In the genomic region with DNA sequence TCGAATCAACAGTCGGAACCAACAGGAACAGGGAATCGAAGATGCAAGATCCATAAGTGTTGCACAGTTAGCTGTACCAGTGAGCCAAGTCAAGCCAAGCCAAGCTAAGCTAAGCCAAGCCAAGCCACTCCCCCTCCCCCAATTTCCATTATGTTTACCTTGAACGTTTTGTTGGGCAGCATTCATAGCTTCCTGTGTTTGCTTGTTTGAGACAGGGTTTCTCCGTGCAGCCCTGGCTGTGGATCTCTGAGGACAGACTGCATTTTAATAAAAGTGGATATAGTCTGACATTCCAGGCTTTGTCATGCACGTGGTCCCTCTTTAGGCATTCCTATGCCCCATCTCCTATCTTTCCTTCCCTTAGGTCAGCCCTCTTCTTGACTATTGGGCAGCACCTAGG, we compare ENCODE assay signal across 8 mouse cellular contexts. TPM values are rescaled to one million over a fixed set of nuclear protein-coding genes. Genes with fewer than 3 reads are reported as not detected.
DNase-seq lines count a peak whose midpoint lies in the region; ATAC-seq and TF ChIP-seq lines count a peak whose summit lies in the region.

No protein-coding gene starts in this region.

- ATAC-seq in hindbrain, embryonic 14.5 days (ENCODE audit: low FRiP score): peak; percentile 21
- no peak for ATAC-seq in monocyte, adult 5-6 weeks (replicated peaks; ENCODE audit: insufficient number of reproducible peaks, low FRiP score, low TSS enrichment, poor library complexity, severe bottlenecking)

- no peak for TF ChIP-seq CTCF in layer of hippocampus, adult 2 months (conservative IDR thresholded peaks at IDR 0.05)
- TF ChIP-seq CTCF in bone marrow macrophage, adult 2 months (IDR thresholded peaks at IDR 0.05; ENCODE audit: low read depth, low read length): no peak

- peak overlapping the region; percentile 83 for H3K9ac ChIP-seq in hindbrain, embryonic 14.5 days

- DNase-seq in layer of hippocampus, adult 2 months (ENCODE audit: low spot score in 2 of 2): no peak
- DNase-seq in layer of hippocampus, adult 9-11 months: no peak
- peak; percentile 48 for DNase-seq in hindbrain, embryonic 14.5 days (ENCODE audit: low spot score)
- DNase-seq in ovary, adult 18-20 months (ENCODE audit: low spot score): no peak
- no peak for DNase-seq in adrenal gland, adult 8-10 months

- H3K4me2 ChIP-seq in hindbrain, embryonic 14.5 days (replicated peaks): peak overlapping the region; percentile 68
- peak overlapping the region; percentile 78 for H3K4me2 ChIP-seq in myocyte (ENCODE audit: low read depth)

- H3K27me3 ChIP-seq in hindbrain, embryonic 14.5 days (ENCODE audit: control insufficient read depth, insufficient read depth, low read length): no peaks in the 10 kb centered on the region
- H3K27me3 ChIP-seq in myocyte (ENCODE audit: control insufficient read depth, insufficient read depth, insufficient read length): no peaks in the 10 kb centered on the region

- H3K9me3 ChIP-seq in hindbrain, embryonic 14.5 days (ENCODE audit: control insufficient read depth, low read length): no peaks in the 10 kb centered on the region

- H3K4me3 ChIP-seq in layer of hippocampus, adult 2 months: peak overlapping the region; percentile 86
- H3K4me3 ChIP-seq in bone marrow macrophage, adult 2 months (ENCODE audit: insufficient read depth, low read length): peak overlapping the region; percentile 76
- H3K4me3 ChIP-seq in hindbrain, embryonic 14.5 days (replicated peaks; ENCODE audit: low read length): peak overlapping the region; percentile 57
- peak overlapping the region; percentile 41 for H3K4me3 ChIP-seq in myocyte

- H3K27ac ChIP-seq in layer of hippocampus, adult 2 months: peak overlapping the region; percentile 94
- 0 out of 2 replicates have a peak overlapping the region, but pooled peaks have one; percentile 45 for H3K27ac ChIP-seq in bone marrow macrophage, adult 2 months (ENCODE audit: insufficient read depth, low read depth, low read length)
- H3K27ac ChIP-seq in hindbrain, embryonic 14.5 days: peak overlapping the region; percentile 74; the same call in 1 of the 2 replicates

- no peak overlapping the region for H3ac ChIP-seq in myocyte (ENCODE audit: control insufficient read depth, insufficient read length)

- peaks cover 25% of the 10 kb centered on the region for H3K36me3 ChIP-seq in hindbrain, embryonic 14.5 days (replicated peaks; ENCODE audit: control insufficient read depth, insufficient read depth)
- H3K36me3 ChIP-seq in myocyte (ENCODE audit: control insufficient read depth, insufficient read depth): peaks cover 8% of the 10 kb centered on the region

- TF ChIP-seq POLR2A in bone marrow macrophage, adult 2 months (IDR thresholded peaks at IDR 0.05; ENCODE audit: borderline replicate concordance, low read depth, low read length): no peak
- no peak for TF ChIP-seq POLR2A in myocyte (IDR thresholded peaks at IDR 0.05; ENCODE audit: insufficient read length, low read depth)

- 50% methylated on average over 6 of the region's 6 CpGs for WGBS in hindbrain, embryonic 14.5 days

- peaks cover 12% of the 10 kb centered on the region for H3K4me1 ChIP-seq in bone marrow macrophage, adult 2 months (ENCODE audit: control insufficient read depth, insufficient read depth, low read length)
- H3K4me1 ChIP-seq in hindbrain, embryonic 14.5 days (replicated peaks; ENCODE audit: control insufficient read depth, insufficient read depth, low read length): peaks cover 14% of the 10 kb centered on the region

- no peaks in the 10 kb centered on the region for H3K79me2 ChIP-seq in myocyte (ENCODE audit: control insufficient read depth, insufficient read depth)

TF ChIP-seq in myocyte, 11 proteins besides CTCF, POLR2A, EP300 and RAD21:
- TF ChIP-seq USF1 (IDR thresholded peaks at IDR 0.05; ENCODE audit: low read depth) (no peak), E2F4 (IDR thresholded peaks at IDR 0.05; ENCODE audit: insufficient read depth) (no peak)

RNA-seq across cellular contexts. Expression of a gene that starts 0.5 kb away (rescaled TPM):
- 10 to 100 TPM; 27.2 to 33.5 TPM for total RNA-seq in layer of hippocampus, adult 2 months (2021)
- polyA plus RNA-seq in bone marrow macrophage, adult 2 months (2012; ENCODE audit: insufficient read depth, insufficient read length, missing spikeins): 27.6 and 31.0 TPM in 2 replicates
- 119 and 122 TPM in 2 replicates for polyA plus RNA-seq in hindbrain, embryonic 14.5 days (2014; fragmentation: Nextera tagmentation; extraction: Ambion mirVana)
- 25.3 TPM for polyA plus RNA-seq in myocyte (2012; fragmentation: generic; extraction: Trizol)
- total RNA-seq in monocyte, adult 5-6 weeks (2017): 44.9 to 54.5 TPM (median 46.9 TPM) in 3 replicates
- 10 to 100 TPM; 35.3 to 40.9 (median 38.1) TPM for total RNA-seq in adrenal gland, adult 8-10 months (2022)

RNA-seq across cellular contexts. Expression of a gene that starts 9.0 kb away (rescaled TPM):
- total RNA-seq in layer of hippocampus, adult 2 months (2021): not detected
- not detected in 2 replicates for polyA plus RNA-seq in bone marrow macrophage, adult 2 months (2012; ENCODE audit: insufficient read depth, insufficient read length, missing spikeins)
- 0.27 and 0.37 TPM in 2 replicates for polyA plus RNA-seq in hindbrain, embryonic 14.5 days (2014; fragmentation: Nextera tagmentation; extraction: Ambion mirVana)
- 0.06 TPM for polyA plus RNA-seq in myocyte (2012; fragmentation: generic; extraction: Trizol)
- not detected in 3 replicates for total RNA-seq in monocyte, adult 5-6 weeks (2017)
- under 1 TPM in 1 of 4 experiments, not detected in 3; 0.40 TPM for total RNA-seq in adrenal gland, adult 8-10 months (2022)

RNA-seq across cellular contexts. Expression of a gene that starts 21.1 kb away (rescaled TPM):
- total RNA-seq in layer of hippocampus, adult 2 months (2021): 10 to 100 TPM; 36.2 to 36.9 TPM
- polyA plus RNA-seq in bone marrow macrophage, adult 2 months (2012; ENCODE audit: insufficient read depth, insufficient read length, missing spikeins): 20.7 and 27.8 TPM in 2 replicates
- 40.2 and 43.7 TPM in 2 replicates for polyA plus RNA-seq in hindbrain, embryonic 14.5 days (2014; fragmentation: Nextera tagmentation; extraction: Ambion mirVana)
- 9.7 TPM for polyA plus RNA-seq in myocyte (2012; fragmentation: generic; extraction: Trizol)
- total RNA-seq in monocyte, adult 5-6 weeks (2017): 139 to 178 TPM (median 141 TPM) in 3 replicates
- total RNA-seq in adrenal gland, adult 8-10 months (2022): 10 to 100 TPM; 43.0 to 49.1 (median 44.5) TPM

RNA-seq across cellular contexts. Expression of a gene that starts 21.2 kb away (rescaled TPM):
- total RNA-seq in layer of hippocampus, adult 2 months (2021): 10 to 100 TPM; 53.9 to 55.4 TPM
- polyA plus RNA-seq in bone marrow macrophage, adult 2 months (2012; ENCODE audit: insufficient read depth, insufficient read length, missing spikeins): 27.6 and 27.8 TPM in 2 replicates
- polyA plus RNA-seq in hindbrain, embryonic 14.5 days (2014; fragmentation: Nextera tagmentation; extraction: Ambion mirVana): 59.5 and 66.0 TPM in 2 replicates
- polyA plus RNA-seq in myocyte (2012; fragmentation: generic; extraction: Trizol): 17.9 TPM
- 40.7 to 61.7 TPM (median 53.5 TPM) in 3 replicates for total RNA-seq in monocyte, adult 5-6 weeks (2017)
- total RNA-seq in adrenal gland, adult 8-10 months (2022): 10 to 100 TPM; 39.9 to 51.8 (median 49.1) TPM

RNA-seq across cellular contexts. Expression of a gene that starts 33.4 kb away (rescaled TPM):
- 1 to 10 TPM; 5.4 to 6.2 TPM for total RNA-seq in layer of hippocampus, adult 2 months (2021)
- 45.8 and 51.8 TPM in 2 replicates for polyA plus RNA-seq in bone marrow macrophage, adult 2 months (2012; ENCODE audit: insufficient read depth, insufficient read length, missing spikeins)
- 2.1 and 4.3 TPM in 2 replicates for polyA plus RNA-seq in hindbrain, embryonic 14.5 days (2014; fragmentation: Nextera tagmentation; extraction: Ambion mirVana)
- 1.9 TPM for polyA plus RNA-seq in myocyte (2012; fragmentation: generic; extraction: Trizol)
- 20.6 to 56.7 TPM (median 46.8 TPM) in 3 replicates for total RNA-seq in monocyte, adult 5-6 weeks (2017)
- 10 to 100 TPM; 30.4 to 39.7 (median 35.0) TPM for total RNA-seq in adrenal gland, adult 8-10 months (2022)
